Mouse (Mus musculus) kidney, postnatal 14 days (tissue): Measurements from ENCODE around the gene Trim40.
"Not testable (repeated sequence)": the region's sequence is repeated elsewhere in the genome, so short reads cannot be mapped to it uniquely, and the experiment has no call there.

ENCODE experiments used
- DNase-seq: peaks from one replicate; pipeline ENCODE4 v3.0.0; 2022; ENCODE audit warnings: mixed read lengths

The Trim40 gene

DNA sequence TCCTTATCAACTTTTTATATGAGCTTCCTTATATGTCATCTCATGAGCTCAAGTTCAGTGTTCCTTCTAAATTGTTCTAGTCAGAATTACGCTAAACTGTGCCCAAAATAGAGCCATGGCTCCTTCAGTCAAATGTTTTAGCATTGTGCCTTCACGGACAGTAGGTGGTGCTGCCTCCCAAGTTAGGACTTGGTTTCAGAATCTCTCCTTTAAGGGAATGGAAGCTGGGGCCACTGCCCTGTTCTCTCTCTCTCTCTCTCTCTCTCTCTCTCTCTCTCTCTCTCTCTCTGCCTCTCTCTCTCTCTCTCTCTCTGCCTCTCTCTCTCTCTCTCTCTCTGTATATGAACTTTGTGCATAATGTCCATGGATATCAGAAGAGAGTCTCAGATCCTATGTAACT, 2.4 kb upstream of the Trim40 start:
- DNase-seq: peak; percentile 34

GRCm38 (mm10) chr17:36891496-36891895, 1.6 kb upstream of the Trim40 start:
- DNase-seq: not testable (repeated sequence)

DNA sequence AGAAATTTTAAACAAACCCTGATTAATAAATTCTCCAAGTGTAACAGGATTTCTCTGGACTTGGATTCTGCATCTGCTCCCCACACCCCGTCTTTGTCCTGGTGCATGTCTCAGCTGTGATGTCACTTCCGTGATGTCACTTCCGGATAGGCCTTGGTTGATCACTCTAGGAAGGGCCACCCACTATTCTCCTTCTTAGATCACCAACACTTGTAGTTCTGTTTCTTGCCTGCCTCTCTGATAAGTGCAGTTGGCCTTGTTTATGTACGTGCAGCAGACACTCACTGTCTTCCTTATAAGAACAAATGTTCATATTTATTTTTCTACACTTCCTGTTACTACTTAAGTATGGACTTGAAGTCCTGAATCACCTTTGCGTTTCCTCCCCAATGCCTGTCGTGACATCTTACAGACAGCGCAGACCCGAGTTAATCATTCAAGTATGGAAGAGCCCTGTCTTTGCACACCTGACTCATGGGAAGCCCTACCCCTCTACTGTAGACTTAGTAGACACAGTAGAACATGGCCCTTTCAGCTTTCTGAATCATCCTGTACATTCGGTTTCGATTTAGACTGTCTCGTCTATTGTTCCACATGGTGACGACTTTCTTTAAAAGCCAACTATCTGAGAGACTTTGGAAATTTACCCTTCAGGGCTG, 4.7 kb downstream of the Trim40 start:
- DNase-seq: no peak

DNA sequence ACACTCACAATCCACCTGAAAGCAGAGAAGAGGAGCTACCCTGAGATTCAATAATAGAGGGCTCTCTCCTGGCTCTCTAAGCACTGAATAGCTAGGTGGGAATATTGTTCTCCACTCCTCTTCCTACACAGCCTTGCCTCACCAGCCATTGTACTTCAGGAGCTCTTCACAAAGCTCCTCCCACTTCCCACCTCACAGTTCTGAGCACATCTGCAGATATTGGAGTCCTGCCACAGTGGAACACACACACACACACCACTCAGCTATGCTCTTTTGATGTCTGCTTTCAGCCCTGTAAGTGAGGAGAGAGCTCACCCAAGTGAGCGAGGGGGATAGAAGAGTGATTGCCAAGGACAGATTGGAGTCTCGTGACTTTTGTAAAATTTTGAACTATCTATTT, 6.6 kb downstream of the Trim40 start:
- no peak for DNase-seq

DNA sequence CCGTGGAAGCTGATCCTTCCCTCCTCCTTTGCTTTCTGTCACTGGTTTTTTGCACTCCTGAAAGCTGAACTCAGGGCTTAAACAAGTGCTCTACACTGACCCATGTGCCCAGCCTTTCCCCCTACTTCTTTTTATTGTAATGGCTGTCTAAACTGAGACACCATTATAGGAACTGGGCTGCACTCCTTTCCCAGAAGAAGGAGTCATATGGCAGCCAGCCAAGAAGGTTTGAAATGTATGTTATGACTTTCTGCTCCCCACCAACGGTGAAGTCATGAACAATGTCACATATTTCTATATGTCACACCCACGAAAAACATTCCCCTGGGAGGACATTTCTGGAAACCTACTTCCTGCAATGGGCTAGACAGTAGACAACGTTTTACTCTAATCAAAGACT, 15.3 kb downstream of the Trim40 start:
- no peak for DNase-seq

DNA sequence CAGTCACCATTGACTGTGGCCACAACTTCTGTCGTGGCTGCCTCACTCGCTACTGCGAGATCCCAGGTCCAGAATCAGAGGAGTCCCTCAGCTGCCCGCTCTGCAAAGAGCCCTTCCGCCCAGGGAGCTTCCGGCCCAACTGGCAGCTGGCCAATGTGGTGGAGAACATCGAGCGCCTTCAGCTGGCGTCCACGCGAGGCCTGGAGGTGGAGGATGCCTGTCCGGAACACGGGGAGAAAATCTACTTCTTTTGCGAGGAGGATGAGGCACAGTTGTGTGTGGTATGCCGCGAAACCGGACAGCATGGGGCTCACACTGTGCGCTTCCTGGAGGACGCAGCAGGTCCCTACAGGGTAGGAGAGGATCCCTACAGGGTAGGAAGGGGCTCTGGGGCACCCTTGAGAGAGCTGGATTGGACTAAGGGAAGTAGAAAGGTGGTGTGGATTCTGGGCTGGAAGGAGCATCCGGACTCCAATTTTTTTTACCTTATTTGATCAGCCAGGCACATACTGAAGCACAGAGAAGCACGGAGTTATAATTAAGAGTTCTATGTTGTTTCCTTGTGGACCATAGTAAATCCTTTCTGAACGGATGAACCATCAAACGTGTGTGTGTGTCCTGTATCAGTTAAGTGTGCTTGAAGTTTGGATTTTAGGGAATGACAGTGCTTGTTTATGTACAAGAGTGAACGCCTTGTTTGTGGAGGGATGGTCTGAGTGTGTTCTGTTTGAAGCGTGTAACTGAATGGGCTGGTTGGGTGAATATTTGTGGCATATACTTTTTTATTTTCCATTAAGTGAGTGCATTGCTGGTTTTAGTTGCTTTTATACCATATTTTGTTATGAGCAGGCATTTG, 19.7 kb downstream of the Trim40 start:
- DNase-seq: peak; percentile 31

DNA sequence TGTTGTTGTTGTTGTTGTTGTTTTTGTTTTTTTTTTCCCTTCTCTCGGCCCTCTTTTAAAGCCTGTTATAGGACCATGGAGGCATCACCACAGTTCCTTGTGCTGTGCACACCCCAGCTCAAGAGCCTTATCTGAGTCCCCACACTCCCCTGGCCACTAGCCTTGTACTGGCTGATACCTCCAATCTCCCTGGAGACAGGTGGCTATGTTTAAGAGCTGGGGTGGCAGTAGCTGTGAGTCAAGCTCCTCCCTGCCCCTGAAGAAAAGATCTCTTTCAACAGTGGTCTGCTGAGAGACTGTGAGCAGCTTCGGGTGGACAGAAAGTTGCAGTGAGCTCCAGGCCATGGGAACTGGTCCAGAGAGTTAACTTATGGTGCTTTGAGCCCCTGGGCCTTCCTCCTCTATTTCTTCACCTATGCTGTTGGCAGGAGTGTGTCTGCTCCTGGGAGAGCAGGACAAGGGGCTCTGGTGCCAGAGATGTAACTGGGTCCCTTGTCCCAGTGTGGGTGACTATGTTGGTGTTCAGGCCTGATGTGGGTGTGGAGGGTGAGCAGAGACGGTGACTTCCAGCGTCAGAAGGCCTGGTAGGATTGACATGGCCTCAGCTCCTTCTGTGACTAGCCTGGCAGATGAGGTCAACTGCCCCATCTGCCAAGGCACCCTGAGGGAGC, 20.5 kb downstream of the Trim40 start, which contains the start of gene Trim10:
Gene Trim10 (plus strand): TSS at position 291 of the 671 bp plus-strand sequence.
- no peak for DNase-seq

DNA sequence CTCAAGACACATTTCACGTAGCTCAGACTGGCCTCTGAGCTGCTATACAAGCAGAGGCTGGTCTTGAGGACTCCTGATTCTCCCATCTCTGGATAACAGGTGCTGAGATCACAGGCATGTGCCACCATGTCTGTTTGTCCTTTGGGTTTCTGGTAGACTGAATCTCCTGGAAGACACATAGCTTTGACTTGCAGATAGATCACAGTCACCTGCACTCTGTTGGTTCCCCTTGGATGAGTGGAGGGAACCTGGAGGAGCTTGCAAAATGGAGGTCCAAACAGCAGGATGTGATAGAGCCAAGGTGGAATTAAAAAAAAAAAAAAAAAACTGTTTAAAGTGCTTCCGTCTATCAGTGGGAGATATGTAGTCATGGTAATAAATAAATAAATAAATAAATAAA, 21.1 kb downstream of the Trim40 start:
- no peak for DNase-seq

DNA sequence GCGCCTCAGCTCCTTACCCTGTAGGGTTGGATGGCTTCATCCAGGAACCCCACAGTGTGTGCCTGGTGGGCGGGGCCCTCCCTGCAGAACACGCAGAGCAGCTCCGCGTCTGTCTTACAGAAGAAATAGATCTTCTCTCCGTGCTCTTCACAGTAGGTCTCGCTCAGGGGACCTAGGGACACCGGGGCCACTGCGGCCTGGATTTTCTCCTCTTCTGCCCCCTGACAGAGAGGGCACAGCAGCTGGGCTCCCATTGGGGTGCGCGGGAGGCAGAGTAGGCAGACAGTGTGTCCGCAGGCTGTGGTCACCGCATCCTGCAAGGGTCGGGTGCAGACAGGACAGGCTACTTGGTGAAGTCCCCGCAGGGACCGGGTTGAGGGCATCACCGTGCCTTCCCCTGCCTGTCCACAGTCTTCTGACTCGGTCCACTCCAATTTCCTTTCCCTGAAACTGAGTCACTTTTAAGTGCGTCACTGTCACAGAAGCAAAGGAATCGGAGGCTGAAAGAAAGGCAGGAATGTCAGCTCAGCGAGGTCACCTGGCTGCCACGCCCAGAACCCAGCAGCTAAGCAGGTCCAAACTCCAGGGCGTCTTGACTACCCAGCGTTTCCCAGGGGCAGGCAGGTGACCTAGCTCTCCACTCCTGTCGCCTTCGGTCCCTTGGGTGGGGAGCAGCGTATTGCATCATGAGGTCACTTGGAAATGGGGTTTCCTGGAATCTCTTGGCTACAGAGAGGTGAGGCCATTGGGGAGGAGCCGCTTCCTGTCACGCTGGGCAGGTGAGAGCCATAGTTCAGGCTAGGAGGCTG, 23.0 kb downstream of the Trim40 start, which contains the start of gene Trim15:
Gene Trim15 (minus strand): TSS at position 492 of the 809 bp plus-strand sequence.
- peak; percentile 25 for DNase-seq

GRCm38 (mm10) chr17:36861680-36862079, 28.2 kb downstream of the Trim40 start:
- no peak for DNase-seq

DNA sequence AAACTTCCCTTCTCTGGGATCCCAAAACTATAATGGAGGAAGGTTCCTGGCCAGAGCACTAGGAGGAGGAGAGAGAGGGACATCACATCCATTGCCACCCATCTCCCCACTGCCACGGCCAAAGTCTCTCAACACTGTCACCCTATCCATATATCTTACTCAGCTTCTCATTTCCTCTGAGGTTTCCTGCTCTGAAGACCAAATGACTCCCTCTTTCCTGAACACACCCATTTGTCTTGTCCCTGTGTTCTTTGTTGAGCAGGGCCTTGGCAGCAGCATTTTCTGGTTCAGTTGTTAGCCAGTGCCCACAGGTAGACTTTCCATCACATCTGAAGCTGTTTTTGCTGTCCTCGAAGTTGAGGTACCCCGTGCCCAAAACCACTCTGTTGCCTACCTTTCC, 31.7 kb downstream of the Trim40 start:
- no peak for DNase-seq

- DNase-seq: no peak
Measured at GRCm38 (mm10) chr17:36856236-36856635, 33.7 kb downstream of the Trim40 start.

DNA sequence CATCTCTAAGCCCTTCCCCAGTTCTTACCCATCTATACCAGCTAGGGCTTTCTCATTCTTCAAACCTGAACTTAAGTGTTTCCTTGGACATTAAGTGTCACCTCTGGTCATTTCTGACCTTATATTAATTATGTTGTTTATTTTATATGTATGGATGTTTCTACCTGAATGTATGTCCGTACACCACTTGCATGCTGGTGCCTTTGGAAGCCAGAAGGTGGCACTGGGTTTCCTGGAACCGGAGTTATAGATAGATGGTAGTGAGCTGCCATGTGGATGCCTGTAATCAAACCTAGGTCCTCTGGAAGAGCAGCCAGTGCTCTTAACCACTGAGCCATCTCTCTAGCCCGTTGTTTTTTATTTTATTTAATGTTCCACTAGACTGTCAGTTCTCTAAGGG, 34.4 kb downstream of the Trim40 start:
- no peak for DNase-seq

- DNase-seq: no peak
Measured at GRCm38 (mm10) chr17:36851627-36852026, 38.3 kb downstream of the Trim40 start.

- DNase-seq: peak; percentile 25
Measured at GRCm38 (mm10) chr17:36851200-36851599, 38.7 kb downstream of the Trim40 start.

DNA sequence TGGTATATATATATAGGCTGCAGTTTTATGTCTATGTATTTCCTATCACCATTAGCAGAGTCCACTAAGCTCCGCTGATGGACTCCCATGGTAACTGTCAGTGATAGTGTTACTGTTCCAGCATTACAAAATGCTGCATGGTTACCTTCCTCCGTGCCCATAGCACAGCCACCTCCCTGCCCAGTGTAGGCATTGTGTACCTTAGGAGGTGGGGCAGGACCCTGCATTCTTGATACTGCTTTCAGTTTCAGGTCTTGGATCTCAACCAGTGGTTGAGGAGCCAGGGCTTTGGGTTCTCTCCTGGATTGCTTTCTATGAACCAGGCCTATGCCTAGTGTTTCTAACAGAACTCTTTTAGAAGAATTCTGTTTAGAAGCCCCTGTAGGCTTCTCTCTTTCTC, 39.9 kb downstream of the Trim40 start:
- DNase-seq: no peak

DNA sequence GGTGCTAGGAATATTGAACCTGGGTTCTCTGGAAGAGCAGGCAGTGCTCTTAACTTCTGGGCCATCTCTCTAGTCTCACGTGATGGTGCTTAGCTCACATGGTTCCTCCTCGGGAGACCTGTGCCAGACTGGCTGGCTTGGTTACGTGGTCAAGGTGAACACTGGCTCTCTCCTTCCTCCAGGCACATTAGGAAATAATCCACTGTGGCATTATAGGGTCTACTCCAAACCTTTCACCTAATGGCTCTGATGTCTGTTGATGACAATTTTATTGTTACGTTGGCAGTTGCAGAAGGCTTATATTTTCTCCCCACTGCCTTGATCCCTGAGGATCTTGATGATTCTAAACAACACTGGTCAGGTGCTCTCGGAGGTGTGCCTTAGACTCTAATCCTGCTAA, 41.0 kb downstream of the Trim40 start:
- no peak for DNase-seq

GRCm38 (mm10) chr17:36844725-36845124, 45.2 kb downstream of the Trim40 start:
- DNase-seq: no peak

DNA sequence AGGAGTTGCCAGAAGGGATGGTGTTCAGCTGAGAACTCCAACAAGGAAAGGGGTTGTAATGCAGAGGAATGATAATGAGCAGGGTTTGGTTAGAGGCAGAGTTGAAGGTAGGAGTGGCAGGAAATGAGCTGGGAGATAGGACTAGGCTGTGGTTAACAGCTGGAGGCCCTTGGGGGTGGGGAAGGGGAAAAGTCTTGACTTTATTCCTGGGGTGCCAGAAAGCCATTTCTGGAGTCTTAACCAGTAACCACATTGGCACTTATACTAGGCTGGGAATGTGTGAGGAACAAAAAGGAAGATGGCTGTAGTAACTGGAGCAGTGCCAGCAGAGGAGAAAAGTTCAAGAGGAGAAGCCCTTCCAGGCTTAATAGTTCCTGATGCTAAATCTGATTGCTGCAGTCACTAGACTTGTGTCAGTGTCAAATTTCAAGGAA, 45.6 kb downstream of the Trim40 start:
- no peak for DNase-seq

DNA sequence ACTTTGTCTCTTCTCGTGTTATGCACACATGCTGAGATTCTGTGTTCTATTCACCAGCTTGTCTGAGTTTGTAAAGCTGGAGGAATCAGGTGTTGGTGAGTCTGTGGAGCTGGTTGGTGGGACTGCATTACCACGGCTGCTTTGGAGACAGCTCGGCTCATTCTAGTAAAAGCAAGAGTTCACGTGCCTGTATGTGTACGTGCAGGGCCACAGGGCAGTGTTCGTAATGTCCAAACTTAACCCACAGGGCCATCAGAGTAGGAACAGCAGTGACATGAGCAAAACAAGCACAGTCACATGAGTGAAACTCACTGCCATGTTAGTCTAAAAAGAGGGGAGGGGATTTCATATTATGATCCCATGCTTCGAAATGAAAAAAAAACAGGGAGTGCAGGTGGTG, 46.2 kb downstream of the Trim40 start:
- DNase-seq: no peak

- no peak for DNase-seq
Measured at GRCm38 (mm10) chr17:36840961-36841445, 48.9 kb downstream of the Trim40 start.

DNA sequence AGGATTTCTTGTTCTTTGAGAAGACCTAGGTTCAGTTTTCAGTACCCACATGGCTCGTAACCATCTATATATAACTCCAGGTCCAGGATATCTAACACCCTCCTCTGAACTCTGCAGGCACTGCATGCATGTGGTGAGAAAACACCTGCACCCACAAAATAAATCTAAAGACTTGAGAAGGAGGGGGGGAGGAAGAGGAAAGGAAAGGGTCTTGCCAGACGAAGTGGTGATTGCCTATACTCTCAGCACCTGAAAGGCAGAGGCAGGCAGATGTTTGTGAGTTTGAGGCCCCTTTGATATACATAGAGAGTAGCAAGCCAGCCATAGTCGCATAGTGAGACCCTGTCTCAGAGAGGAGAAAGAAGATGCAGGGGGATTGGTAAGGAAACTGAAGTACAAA, 50.0 kb downstream of the Trim40 start:
- no peak for DNase-seq

GRCm38 (mm10) chr17:36839001-36839400, 50.9 kb downstream of the Trim40 start:
- DNase-seq: no peak
